Mouse (Mus musculus): ENCODE measurements at regions not wholly inside any gene's neighbourhood (a gene's known extent, or its start where the extent isn't known, plus 50 kb on each side); places are given as distances from the start of the nearest gene placed in this dataset.

GRCm38 (mm10) chr5:15850126-15850801, 84.2 kb upstream of the Cacna2d1 start:
- ATAC-seq (ENCODE audit: insufficient number of reproducible peaks, low FRiP score, low TSS enrichment, low read depth): no peak
- no peaks in the 10 kb centered on the region for H3K4me1 ChIP-seq
- WGBS: 29% methylated on average over 7 of the region's 7 CpGs
- H3K27me3 ChIP-seq: no peaks in the 10 kb centered on the region
- H3K9me3 ChIP-seq: no peaks in the 10 kb centered on the region
- no peak overlapping the region for H3K4me3 ChIP-seq
- no peaks in the 10 kb centered on the region for H3K36me3 ChIP-seq
- no peak overlapping the region for H3K27ac ChIP-seq
- no peak overlapping the region for H3K9ac ChIP-seq
- no peak overlapping the region for H3K4me2 ChIP-seq

- 65% methylated on average over 1 of the region's 1 CpGs for WGBS
- Histone ChIP-seq H3K4me2 (no peak overlapping the region), H3K27me3 (no peaks in the 10 kb centered on the region), H3K9me3 (no peaks in the 10 kb centered on the region), H3K4me3 (no peak overlapping the region), H3K27ac (no peak overlapping the region), H3K4me1 (no peaks in the 10 kb centered on the region), H3K36me3 (no peaks in the 10 kb centered on the region), H3K9ac (no peak overlapping the region)
- no peak for ATAC-seq (ENCODE audit: insufficient number of reproducible peaks, low FRiP score, low TSS enrichment, low read depth)
These were observed 79.7 kb upstream of the Cacna2d1 start for GRCm38 (mm10) chr5:15854752-15855151.

GRCm38 (mm10) chr5:15857034-15857433, 77.5 kb upstream of the Cacna2d1 start:
- no peaks in the 10 kb centered on the region for H3K9me3 ChIP-seq
- 56% methylated on average over 1 of the region's 1 CpGs for WGBS
- no peak overlapping the region for H3K9ac ChIP-seq
- H3K27me3 ChIP-seq: no peaks in the 10 kb centered on the region
- no peak overlapping the region for H3K27ac ChIP-seq
- no peaks in the 10 kb centered on the region for H3K4me1 ChIP-seq
- H3K4me3 ChIP-seq: no peak overlapping the region
- no peak overlapping the region for H3K4me2 ChIP-seq
- no peak for ATAC-seq (ENCODE audit: insufficient number of reproducible peaks, low FRiP score, low TSS enrichment, low read depth)
- H3K36me3 ChIP-seq: no peaks in the 10 kb centered on the region

GRCm38 (mm10) chr5:15874065-15874464, 60.4 kb upstream of the Cacna2d1 start:
- H3K4me3 ChIP-seq: no peak overlapping the region
- no peaks in the 10 kb centered on the region for H3K27me3 ChIP-seq
- 88% methylated on average over 3 of the region's 3 CpGs for WGBS
- no peak overlapping the region for H3K27ac ChIP-seq
- no peak for ATAC-seq (ENCODE audit: insufficient number of reproducible peaks, low FRiP score, low TSS enrichment, low read depth)
- no peaks in the 10 kb centered on the region for H3K9me3 ChIP-seq
- no peak overlapping the region for H3K4me2 ChIP-seq
- H3K36me3 ChIP-seq: no peaks in the 10 kb centered on the region
- H3K9ac ChIP-seq: no peak overlapping the region
- H3K4me1 ChIP-seq: no peaks in the 10 kb centered on the region

- no peak for ATAC-seq (ENCODE audit: insufficient number of reproducible peaks, low FRiP score, low TSS enrichment, low read depth)
- Histone ChIP-seq H3K9ac (no peak overlapping the region), H3K27ac (no peak overlapping the region), H3K27me3 (no peaks in the 10 kb centered on the region), H3K36me3 (no peaks in the 10 kb centered on the region), H3K9me3 (no peaks in the 10 kb centered on the region), H3K4me2 (no peak overlapping the region), H3K4me3 (no peak overlapping the region), H3K4me1 (no peaks in the 10 kb centered on the region)
These were observed 51.5 kb upstream of the Cacna2d1 start for GRCm38 (mm10) chr5:15883004-15883403.

Measured in limb, embryonic 15.5 days (tissue).